Mouse (Mus musculus) testis, adult 2 months (tissue): ENCODE data around the gene Mettl7b.

Experiments
- CTCF ChIP-seq: fragments of 200-500 bp; IDR thresholded peaks from 2 replicates; pipeline ENCODE4 v1.5.1; 2012; ENCODE audit warnings: low read depth, mild to moderate bottlenecking, inconsistent platforms, low read length, moderate library complexity; ENCODE audit not compliant: control insufficient read depth, insufficient read depth, insufficient replicate concordance
- POLR2A ChIP-seq: fragments of 200-500 bp; IDR thresholded peaks from 2 replicates; pipeline ENCODE4 v1.6.1; 2012; ENCODE audit warnings: low read depth, mild to moderate bottlenecking, inconsistent platforms, low read length, moderate library complexity; ENCODE audit not compliant: control insufficient read depth

DNA sequence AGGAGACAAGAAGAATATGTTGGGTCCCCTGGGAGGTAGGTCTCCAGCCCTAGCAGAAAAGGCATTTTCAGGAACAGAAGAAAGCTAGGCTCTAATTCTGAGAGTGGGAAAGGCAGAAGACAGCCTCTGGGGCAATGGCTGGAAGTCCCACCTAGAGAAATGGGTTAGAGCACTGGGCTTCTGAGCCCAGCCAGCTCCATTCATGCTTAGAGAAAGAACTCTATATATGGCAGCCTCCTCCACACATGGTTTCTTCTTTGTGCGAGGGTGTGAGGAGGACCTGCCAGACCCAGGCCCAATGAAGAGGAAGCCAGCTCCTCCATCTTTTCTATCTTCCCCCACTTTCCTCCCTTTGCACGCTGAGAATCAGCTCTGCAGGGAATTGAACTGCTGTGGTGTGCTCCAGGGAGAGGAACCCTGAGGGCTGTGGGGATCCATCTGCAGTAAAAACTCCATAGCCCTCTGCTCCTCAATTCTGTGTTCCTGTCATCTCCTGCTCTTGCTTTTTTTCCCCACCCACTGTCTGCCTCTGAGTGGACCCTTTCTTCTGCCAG is 49.6 kb upstream of the Mettl7b start, which contains the start of gene Olfr763:
- TF ChIP-seq CTCF (no peak), POLR2A (no peak)
